Mouse (Mus musculus) T-cell, adult 66 days (primary cell): Measurements from ENCODE around the gene Pax7. TPM values are rescaled to one million over a fixed set of nuclear protein-coding genes. Genes with fewer than 3 reads are reported as not detected.

Source experiments
- total RNA-seq, 2 experiments: library from RNA; stranded (reverse); gene quantifications; 3 replicates in 1 of 2; 4 replicates in 1 of 2; pipeline ENCODE4 v1.2.4; 2023

The Pax7 gene
- not detected for total RNA-seq

DNA sequence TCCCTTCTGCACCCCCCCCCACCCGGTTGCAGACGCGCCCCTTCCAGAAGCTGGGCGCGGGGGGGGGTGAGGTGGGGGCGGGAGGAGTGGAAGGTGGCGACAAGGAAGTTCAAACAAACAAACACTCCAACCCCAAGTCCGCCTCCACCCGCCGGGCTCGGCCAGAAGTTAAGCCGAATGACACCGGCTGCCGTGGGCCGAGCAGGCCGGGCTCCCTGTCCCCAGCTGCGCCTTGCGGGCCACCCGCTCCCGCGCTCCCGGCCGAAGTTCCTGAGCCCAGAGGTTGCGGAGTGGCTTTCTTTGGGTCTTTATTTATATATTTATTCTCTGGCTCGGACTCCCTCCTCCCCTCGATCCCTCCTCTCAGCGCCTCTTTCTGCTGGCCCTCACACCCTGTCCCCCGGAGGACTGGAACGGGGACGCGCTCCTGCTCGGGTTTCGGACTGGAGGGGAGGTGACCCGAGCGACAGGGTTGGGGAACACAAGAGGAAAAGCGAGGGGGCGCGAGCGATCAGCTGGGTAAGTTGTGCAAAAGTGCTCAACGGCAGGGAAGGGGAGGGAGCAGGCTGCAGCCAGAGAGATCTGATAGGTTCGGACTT, at the start of gene Pax7:
Pax7 (minus strand) TSS at position 493 of the 599 bp plus-strand sequence.

Other genes starting within 250 kb of the Pax7 start
- under 1 TPM; 0.27 to 0.50 TPM for gene Gm21969, start 230.3 kb downstream of the Pax7 start, total RNA-seq
- 10 to 100 TPM; 17.5 to 20.7 TPM for gene Aldh4a1, start 210.7 kb downstream of the Pax7 start, total RNA-seq
- gene Tas1r2, start 180.0 kb downstream of the Pax7 start, total RNA-seq = not detected
- gene Klhdc7a, start 134.5 kb upstream of the Pax7 start, total RNA-seq = not detected